Mouse (Mus musculus) heart, embryonic 16.5 days (tissue): Measurements from ENCODE around the gene Rgl1. TPM values are rescaled to one million over a fixed set of nuclear protein-coding genes. Genes with fewer than 3 reads are reported as not detected.

Experiments
- ATAC-seq: fragments of 200-750 bp; cut with Nextera tagmentation; replicated peaks from 2 replicates; pipeline ENCODE4 v1.8.0; 2017; ENCODE audit warnings: moderate number of reproducible peaks; ENCODE audit not compliant: insufficient read depth, low FRiP score; ENCODE audit errors: extremely low read depth
- H3K27ac ChIP-seq: fragments of 300-500 bp; sonication (generic); 2 replicates; pipeline ENCODE4 v1.5.1; 2014; ENCODE audit warnings: mild to moderate bottlenecking, low read length, control low read depth, moderate library complexity
- H3K27me3 ChIP-seq: fragments of 300-500 bp; sonication (generic); 2 replicates; pipeline ENCODE4 v1.6.1; 2014; ENCODE audit warnings: low read length, mixed read lengths; ENCODE audit not compliant: control insufficient read depth, insufficient read depth
- H3K36me3 ChIP-seq: fragments of 300-500 bp; sonication (generic); 2 replicates; pipeline ENCODE4 v1.6.1; 2014; ENCODE audit not compliant: control insufficient read depth, insufficient read depth
- H3K4me1 ChIP-seq: fragments of 300-500 bp; sonication (generic); 2 replicates; pipeline ENCODE4 v1.6.1; 2014; ENCODE audit warnings: low read length, mixed read lengths; ENCODE audit not compliant: control insufficient read depth, insufficient read depth
- H3K4me2 ChIP-seq: fragments of 300-500 bp; sonication (generic); 2 replicates; pipeline ENCODE4 v1.6.1; 2014; ENCODE audit warnings: low read depth, mild to moderate bottlenecking, control low read depth, low read length
- H3K4me3 ChIP-seq: fragments of 300-500 bp; sonication (generic); 2 replicates; pipeline ENCODE4 v1.5.1; 2014; ENCODE audit warnings: mild to moderate bottlenecking, control low read depth, low read length
- H3K9ac ChIP-seq: fragments of 300-500 bp; sonication (generic); 2 replicates; pipeline ENCODE4 v1.6.1; 2014; ENCODE audit warnings: low read length, control low read depth
- H3K9me3 ChIP-seq: fragments of 300-500 bp; sonication (generic); replicated peaks from 2 replicates; pipeline ENCODE4 v1.6.1; 2016; ENCODE audit warnings: low read length; ENCODE audit not compliant: control insufficient read depth
- WGBS: fragments of 180-500 bp; shearing (Covaris S2); extraction: QIAGEN DNeasy Blood & Tissue Kit; methylation state at CpG from one replicate; pipeline ENCODE4 v1.1.7; 2014; 5-methylcytosine and 5-hydroxymethylcytosine counted together
- polyA plus RNA-seq: library from polyadenylated mRNA; unstranded; fragments of >200 nt; fragmentation: Nextera tagmentation; extraction: Ambion mirVana; gene quantifications from 2 replicates; pipeline ENCODE4 v1.2.1, GENCODE M21; 2015

Rgl1 gene
- polyA plus RNA-seq, 1 experiment from 2014 or later, result 61.0 TPM

- H3K27ac ChIP-seq, result peak within 1 kb of the TSS; percentile 62
- H3K9ac ChIP-seq, result no peak within 1 kb of the TSS
- H3K9me3 ChIP-seq, result no peaks in the 10 kb centered on the region
- H3K4me2 ChIP-seq, result peak within 1 kb of the TSS; percentile 4; the same call in 1 of the 2 replicates
- peaks cover 3% of the 10 kb centered on the region; the same call in 1 of the 2 replicates for H3K4me1 ChIP-seq
- no peaks in the 10 kb centered on the region for H3K36me3 ChIP-seq
- ATAC-seq, result peak; percentile 95
- no peak within 1 kb of the TSS for H3K4me3 ChIP-seq
- WGBS, result 17% methylated on average over 2 of the region's 2 CpGs
- no peaks in the 10 kb centered on the region for H3K27me3 ChIP-seq
Observed at GRCm38 (mm10) chr1:152799897-152800296, 33.7 kb upstream of the Rgl1 start, which contains the start of gene Ncf2. TSS of gene Ncf2 (plus strand) at chr1:152800194.

- Histone ChIP-seq H3K4me3 (no peak overlapping the region), H3K4me1 (peaks cover 3% of the 10 kb centered on the region; the same call in 1 of the 2 replicates), H3K27ac (peak overlapping the region; percentile 57), H3K36me3 (no peaks in the 10 kb centered on the region), H3K9me3 (no peaks in the 10 kb centered on the region), H3K4me2 (no peak overlapping the region), H3K9ac (no peak overlapping the region), H3K27me3 (no peaks in the 10 kb centered on the region)
- ATAC-seq, result peak; percentile 50; the same call in 1 of the 2 replicates
- WGBS, result 57% methylated on average over 9 of the region's 9 CpGs
Observed at GRCm38 (mm10) chr1:152798125-152798524, 32.0 kb upstream of the Rgl1 start.

GRCm38 (mm10) chr1:152796683-152797263 lies 30.6 kb upstream of the Rgl1 start:
- Histone ChIP-seq H3K4me1 (peaks cover 3% of the 10 kb centered on the region; the same call in 1 of the 2 replicates), H3K4me3 (no peak overlapping the region), H3K4me2 (no peak overlapping the region), H3K27me3 (no peaks in the 10 kb centered on the region), H3K27ac (no peak overlapping the region), H3K9ac (no peak overlapping the region), H3K36me3 (no peaks in the 10 kb centered on the region), H3K9me3 (peaks cover 2% of the 10 kb centered on the region; the same call in 1 of the 2 replicates)
- no peak for ATAC-seq
- WGBS, result 75% methylated on average over 8 of the region's 8 CpGs

GRCm38 (mm10) chr1:152795688-152796255 lies 29.6 kb upstream of the Rgl1 start:
- Histone ChIP-seq H3K9ac (no peak overlapping the region), H3K4me3 (no peak overlapping the region), H3K27me3 (no peaks in the 10 kb centered on the region), H3K27ac (no peak overlapping the region), H3K4me1 (peaks cover 11% of the 10 kb centered on the region), H3K9me3 (peaks cover 3% of the 10 kb centered on the region; the same call in 1 of the 2 replicates), H3K36me3 (no peaks in the 10 kb centered on the region), H3K4me2 (no peak overlapping the region)
- 52% methylated on average over 8 of the region's 8 CpGs for WGBS
- no peak for ATAC-seq

GRCm38 (mm10) chr1:152793495-152794130 lies 27.5 kb upstream of the Rgl1 start:
- 69% methylated on average over 6 of the region's 6 CpGs for WGBS
- Histone ChIP-seq H3K36me3 (no peaks in the 10 kb centered on the region), H3K4me1 (peaks cover 12% of the 10 kb centered on the region), H3K27me3 (no peaks in the 10 kb centered on the region), H3K4me2 (no peak overlapping the region), H3K4me3 (no peak overlapping the region), H3K9ac (no peak overlapping the region), H3K9me3 (peaks cover 3% of the 10 kb centered on the region; the same call in 1 of the 2 replicates), H3K27ac (no peak overlapping the region)
- no peak for ATAC-seq

- Histone ChIP-seq H3K9ac (no peak overlapping the region), H3K4me3 (no peak overlapping the region), H3K36me3 (no peaks in the 10 kb centered on the region), H3K27me3 (no peaks in the 10 kb centered on the region), H3K4me2 (no peak overlapping the region), H3K4me1 (peaks cover 12% of the 10 kb centered on the region), H3K9me3 (peaks cover 3% of the 10 kb centered on the region; the same call in 1 of the 2 replicates), H3K27ac (no peak overlapping the region)
- WGBS, result 66% methylated on average over 12 of the region's 12 CpGs
- no peak for ATAC-seq
Observed at GRCm38 (mm10) chr1:152792736-152793494, 26.8 kb upstream of the Rgl1 start.

GRCm38 (mm10) chr1:152791269-152791668 lies 25.1 kb upstream of the Rgl1 start:
- WGBS, result 40% methylated on average over 4 of the region's 4 CpGs
- Histone ChIP-seq H3K9ac (no peak overlapping the region), H3K27ac (peak overlapping the region; percentile 34), H3K4me3 (no peak overlapping the region), H3K4me2 (no peak overlapping the region), H3K36me3 (no peaks in the 10 kb centered on the region), H3K27me3 (no peaks in the 10 kb centered on the region), H3K4me1 (peaks cover 12% of the 10 kb centered on the region), H3K9me3 (peaks cover 3% of the 10 kb centered on the region; the same call in 1 of the 2 replicates)
- 0 out of 2 replicates have a peak, but pooled peaks have one; percentile 45 for ATAC-seq

GRCm38 (mm10) chr1:152790821-152791220 lies 24.7 kb upstream of the Rgl1 start:
- Histone ChIP-seq H3K4me3 (no peak overlapping the region), H3K9me3 (peaks cover 3% of the 10 kb centered on the region; the same call in 1 of the 2 replicates), H3K27me3 (no peaks in the 10 kb centered on the region), H3K4me2 (0 out of 2 replicates have a peak overlapping the region, but pooled peaks have one; percentile 13), H3K36me3 (no peaks in the 10 kb centered on the region), H3K9ac (no peak overlapping the region), H3K4me1 (peaks cover 12% of the 10 kb centered on the region), H3K27ac (peak overlapping the region; percentile 14)
- peak; percentile 72; the same call in 1 of the 2 replicates for ATAC-seq
- 11% methylated on average over 6 of the region's 6 CpGs for WGBS
